Mouse (Mus musculus): ENCODE results near the gene Srbd1.

Gene Srbd1

DNA sequence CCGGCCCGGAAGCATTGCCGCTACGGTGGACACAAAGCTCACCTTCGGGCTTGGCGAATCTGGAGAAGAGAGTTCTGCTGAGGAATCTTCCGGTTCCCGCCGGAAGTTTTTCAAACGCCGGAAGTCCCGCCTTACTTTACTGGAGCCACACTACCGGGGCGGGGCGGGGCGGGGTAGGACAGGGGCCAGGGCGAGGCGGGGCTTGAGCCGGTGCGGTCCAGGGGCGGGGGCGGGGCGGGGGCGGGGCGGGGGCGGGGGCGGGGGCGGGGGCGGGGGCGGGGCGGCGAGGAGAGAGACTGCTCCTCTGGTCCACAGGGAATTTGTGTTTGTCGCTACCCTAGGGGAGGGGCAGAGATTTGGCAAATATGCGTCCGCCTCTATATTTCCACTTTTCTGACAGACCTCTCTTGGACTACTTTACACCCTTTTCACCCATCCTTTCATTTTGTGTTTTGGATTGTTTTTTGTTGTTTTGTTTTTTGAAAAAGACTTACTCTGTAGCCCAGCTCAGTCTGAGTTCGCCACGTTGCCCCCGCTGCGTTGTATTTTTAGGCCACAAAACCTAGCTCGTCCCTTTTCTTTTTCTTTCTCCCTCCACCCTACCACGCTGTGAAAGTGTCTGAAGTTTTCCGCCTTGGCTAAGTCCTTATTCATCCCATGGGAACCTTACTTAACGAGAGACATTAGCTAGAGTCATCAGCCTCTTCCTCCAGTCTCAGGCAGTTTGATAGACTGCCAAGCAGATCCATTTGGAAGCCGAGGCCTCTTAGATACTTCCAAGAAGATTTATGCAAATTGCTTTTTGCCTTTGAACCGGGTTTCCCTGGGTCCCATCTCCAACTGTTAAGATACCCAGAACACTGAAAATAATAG, at the start of gene Srbd1:
Gene Srbd1 (minus strand): TSS at position 97 of the 873 bp plus-strand sequence.
- peak; percentile 97 for DNase-seq (ENCODE audit: low read depth)

DNA sequence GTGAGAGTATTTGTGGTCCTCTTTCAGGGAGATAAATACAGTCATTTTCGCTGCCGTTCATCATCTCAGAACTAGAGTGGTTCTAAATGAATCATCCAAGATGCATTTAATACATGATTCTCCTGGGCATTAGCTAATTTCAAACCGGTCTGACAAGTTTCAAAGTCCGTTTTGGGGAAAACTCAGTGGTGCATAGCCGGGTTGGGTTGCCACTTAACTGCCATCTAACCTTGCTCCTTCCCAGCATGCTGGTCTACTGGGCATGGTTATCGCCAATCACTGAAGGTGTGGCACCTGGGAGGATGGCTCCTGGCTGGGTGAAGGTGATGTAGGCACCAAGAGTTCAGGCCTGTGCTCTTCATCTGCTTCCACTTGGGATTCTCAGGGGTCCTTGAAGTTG, 49.0 kb upstream of the Srbd1 start:
- DNase-seq (ENCODE audit: low read depth), result no peak

DNA sequence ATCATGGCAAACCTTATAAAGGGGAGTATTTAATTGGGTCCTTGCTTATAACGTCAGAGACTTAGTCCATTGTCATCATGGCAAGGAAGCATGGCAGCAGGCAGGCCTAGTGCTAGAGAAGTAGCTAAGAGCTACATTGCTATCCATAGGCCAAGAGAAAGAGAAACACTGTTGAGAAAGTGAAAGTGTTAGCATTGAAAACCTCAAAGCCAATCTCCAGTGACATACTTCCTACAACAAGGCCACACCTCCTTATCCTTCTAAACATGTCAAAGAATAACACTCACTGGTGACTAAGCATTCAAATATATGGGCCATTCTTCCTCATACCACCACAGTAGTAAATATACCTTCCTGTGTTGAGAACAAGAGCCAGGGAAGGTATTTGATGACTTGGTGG, 42.8 kb upstream of the Srbd1 start:
- peak; percentile 22 for DNase-seq (ENCODE audit: low read depth)

DNA sequence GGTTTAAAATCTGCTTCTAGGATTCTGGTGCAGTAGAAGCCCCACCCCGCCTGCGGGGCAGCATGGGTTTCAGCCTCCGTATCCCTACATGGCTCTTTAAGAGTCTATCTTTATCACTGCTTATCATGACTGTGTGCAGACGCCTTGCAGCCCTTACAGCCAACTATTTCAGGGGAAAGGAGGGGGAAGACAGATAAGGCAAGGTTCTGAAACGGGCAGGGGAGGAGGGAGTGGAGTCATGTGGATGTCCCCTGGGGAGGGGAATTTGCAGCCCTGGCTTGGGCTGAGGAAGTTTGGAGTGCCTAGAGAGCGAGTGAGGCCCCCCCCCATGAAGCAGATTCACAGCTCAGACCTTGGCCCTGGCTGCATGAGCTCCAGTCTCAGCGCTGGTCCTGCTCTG, 40.6 kb upstream of the Srbd1 start:
- peak; percentile 56 for DNase-seq (ENCODE audit: low read depth)

DNA sequence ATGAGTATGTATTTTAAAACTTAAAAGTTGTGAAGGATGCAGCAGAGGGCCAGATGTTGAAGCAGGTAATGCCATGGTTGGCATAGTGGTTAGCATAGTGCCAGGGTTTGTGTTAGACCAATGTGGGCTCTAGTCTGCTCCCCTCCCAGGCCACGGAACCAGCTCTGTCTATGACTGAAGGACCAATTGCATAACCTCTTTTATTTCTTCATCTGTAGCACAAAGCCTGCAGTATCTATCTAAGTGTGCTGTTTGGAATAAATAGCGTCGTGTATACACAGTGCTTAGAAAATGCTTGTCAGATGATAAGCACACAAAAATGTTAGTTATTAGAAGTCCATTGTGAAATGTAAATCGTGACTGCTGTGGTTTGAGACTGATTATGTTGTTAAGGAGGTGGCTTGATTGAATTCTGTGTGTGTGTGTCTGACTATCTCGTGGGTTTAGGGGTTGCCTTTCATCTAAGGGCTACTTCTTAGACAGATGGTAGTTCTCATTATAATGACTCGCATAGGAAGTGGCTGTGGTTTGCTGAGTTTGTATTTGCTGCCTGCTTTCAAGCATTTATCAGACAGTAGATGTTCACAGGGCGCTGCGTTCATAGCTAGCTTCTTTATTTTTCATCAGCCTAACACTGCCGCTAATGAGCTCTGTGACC, 39.7 kb upstream of the Srbd1 start:
- DNase-seq (ENCODE audit: low read depth), result no peak

DNA sequence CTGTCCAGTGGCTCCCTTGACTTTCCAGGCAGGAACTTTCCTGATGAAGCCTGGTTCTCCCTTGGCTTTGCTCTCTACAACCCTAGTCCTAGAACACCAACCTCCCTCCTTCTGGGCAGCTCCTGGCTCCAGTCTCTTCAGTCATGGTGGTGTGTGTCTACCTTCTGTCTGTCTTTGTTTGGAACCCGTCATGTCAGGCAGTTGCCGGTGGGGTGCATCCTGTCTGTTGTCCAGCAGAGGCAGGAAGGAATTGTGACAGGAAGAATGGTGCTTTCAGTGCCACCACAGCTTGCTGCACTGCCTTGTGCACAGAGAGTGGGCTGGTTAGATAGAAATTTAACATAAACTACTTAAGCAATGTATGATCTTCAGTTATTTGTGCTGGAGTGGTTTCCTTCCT, 38.8 kb upstream of the Srbd1 start:
- DNase-seq (ENCODE audit: low read depth), result no peak

DNA sequence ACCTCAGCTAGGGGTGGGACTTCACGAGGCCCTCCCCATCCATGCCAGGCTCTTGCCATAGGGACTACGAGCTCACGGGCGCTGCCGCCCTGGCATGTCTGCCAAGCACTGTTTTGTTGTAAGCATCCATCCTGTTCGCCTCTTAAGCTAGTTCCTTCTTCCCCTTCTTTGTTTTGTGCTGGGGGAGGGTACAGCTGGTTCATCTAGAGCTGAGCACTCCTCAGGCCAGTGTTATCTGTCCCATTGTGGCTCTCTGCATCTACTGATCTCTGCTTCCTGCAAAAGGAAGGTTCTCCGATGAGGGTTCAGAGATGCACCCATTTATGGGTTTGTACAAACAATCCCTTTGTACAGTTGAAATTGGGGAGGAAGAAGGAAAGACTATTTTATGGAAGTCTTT, 31.7 kb upstream of the Srbd1 start:
- no peak for DNase-seq (ENCODE audit: low read depth)

DNA sequence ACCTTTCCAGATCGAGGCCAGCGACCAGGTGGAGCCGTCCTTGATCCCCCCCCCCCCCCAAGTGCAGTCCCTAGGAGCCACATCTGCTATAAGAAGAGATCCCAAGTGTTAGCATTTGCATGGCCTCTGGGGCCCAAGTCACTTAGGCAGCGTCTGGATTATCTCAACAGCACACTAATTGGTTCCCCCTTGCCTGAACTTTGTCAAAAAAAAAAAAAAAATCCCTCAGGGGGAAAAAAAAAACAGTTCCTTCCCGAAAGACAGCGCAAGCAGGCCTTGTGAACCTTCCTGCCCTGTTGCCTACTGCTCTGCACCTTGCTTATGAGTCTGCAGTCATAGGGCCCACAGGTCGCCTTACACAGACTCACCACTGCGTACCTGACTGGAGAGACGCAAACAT, 30.5 kb upstream of the Srbd1 start:
- DNase-seq (ENCODE audit: low read depth), result no peak

DNA sequence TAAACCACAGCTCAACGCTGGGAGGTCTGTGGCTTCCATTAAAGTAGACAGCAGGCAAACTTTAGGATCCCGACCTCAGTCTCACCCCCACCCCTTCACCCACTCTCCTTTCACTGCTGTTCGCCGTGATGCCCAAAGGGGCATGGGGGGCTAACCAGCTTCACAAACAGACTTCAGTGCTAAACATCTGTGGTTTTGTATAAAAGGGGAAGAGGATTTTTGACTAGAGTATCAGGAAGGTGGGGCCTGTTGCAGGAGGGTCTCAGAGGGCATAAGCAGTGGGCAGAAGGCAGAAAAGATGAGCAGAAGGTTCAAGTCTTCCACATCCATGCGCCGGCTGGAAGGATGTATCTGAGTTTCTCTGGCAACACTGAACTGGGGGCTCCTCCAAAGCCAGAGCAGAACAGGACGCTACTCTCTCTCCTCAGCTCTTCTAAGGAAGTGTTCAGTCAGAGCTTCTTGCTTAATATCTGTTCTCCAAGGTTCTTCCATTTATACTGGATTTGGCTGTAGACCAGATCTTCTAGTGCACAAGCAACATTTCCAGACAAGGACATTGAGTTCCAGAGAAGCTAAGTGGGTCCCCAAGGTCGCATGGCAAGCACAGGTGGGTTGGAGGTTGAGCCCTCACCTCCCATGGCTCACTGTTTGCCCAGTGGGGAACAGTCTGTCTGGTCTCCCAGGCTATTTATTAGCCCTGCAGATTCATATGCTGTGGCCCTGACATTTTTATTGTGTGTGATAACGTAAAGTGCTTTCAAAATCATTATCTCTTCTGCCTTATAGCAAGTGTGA, 25.4 kb upstream of the Srbd1 start:
- no peak for DNase-seq (ENCODE audit: low read depth)

DNA sequence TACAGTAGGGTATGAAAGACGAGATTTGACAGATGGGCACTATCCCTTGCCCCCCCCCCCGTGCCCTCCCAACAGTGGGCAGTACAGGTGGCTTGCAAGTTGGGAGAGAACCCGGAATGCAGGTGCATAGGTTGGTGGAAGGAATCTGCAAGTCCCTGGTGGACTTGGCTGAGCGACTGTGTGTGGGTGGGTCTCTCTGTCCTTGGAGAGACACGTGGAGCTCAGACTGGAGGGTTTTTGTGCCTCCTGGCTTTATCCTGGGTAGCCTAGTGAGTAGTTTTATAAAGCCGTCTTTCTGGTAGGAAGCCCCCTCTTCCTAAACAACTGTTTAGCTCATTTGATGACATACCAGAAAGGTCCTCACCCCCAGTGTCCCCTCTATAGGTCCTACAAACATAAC, 24.1 kb upstream of the Srbd1 start:
- DNase-seq (ENCODE audit: low read depth), result no peak

DNA sequence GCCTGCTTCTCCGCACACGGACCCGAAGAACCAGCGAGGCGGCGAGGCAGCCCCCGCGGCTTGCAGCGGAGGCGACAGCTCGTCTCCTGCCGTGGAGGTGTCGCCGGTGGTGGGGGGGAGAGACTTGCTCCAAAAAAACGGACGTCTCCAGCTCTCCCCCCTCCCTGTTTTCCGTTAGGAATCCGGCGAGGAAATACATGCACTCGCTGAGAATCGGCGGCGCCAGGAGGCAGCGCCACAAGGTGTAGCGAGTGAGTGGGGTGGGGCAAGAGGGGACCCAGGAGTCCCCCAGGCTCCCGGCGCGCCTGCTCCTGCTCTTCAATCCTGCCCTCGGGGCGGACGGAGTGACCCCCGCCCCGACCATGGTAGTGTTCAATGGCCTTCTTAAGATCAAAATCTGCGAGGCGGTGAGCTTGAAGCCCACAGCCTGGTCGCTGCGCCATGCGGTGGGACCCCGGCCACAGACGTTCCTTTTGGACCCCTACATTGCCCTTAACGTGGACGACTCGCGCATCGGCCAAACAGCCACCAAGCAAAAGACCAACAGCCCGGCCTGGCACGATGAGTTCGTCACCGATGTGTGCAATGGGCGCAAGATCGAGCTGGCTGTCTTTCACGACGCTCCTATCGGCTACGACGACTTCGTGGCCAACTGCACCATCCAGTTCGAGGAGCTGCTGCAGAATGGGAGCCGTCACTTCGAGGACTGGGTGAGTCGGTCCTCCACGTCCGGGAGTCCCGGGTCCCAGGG, 23.4 kb upstream of the Srbd1 start:
- DNase-seq (ENCODE audit: low read depth), result peak; percentile 36

DNA sequence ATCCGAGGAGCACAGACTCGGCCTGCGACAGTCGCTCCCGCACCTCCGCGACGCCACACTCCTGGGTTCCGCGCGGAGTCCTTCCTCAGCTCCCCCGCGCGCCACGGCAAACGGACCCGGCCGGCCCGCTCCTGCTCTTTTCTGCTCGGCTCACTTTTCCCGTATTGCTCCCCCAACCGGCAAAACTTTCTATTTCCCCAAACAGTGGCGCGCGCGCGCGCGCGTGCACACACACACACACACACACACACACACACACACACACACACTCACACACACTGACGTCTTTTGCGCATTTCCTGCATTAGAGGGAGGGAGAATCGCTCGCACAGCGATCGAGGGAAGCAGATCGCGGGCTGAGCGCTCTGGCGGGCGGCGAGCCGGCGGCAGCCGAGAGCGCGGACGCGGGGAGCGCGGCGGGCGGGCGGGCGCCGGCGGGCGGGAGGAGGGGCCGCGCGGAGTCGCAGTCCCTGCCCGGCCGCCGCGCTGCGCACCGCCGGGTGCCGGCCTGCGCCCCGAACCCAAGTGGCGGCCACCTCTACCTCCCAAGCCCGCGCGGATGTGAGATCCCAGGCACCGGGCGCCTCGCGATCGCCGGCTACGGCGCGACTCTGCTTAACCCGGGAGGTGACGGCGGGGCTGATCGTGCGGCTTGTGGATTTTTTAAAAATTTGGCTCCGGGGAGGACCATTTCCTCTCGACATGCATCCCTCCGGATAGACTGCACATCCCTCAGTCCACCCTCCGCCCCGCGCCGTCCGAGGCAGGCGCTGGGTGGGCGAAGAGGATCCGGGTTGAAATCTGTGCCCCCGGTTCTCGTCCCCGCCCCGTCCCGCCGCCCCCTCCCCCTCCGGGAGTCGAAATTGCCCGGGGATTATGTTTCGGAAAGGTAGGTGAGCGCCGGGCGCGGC, 22.6 kb upstream of the Srbd1 start, which contains the start of gene Prkce:
Gene Prkce (plus strand): TSS at position 466 of the 911 bp plus-strand sequence.
- DNase-seq (ENCODE audit: low read depth), result peak; percentile 96

DNA sequence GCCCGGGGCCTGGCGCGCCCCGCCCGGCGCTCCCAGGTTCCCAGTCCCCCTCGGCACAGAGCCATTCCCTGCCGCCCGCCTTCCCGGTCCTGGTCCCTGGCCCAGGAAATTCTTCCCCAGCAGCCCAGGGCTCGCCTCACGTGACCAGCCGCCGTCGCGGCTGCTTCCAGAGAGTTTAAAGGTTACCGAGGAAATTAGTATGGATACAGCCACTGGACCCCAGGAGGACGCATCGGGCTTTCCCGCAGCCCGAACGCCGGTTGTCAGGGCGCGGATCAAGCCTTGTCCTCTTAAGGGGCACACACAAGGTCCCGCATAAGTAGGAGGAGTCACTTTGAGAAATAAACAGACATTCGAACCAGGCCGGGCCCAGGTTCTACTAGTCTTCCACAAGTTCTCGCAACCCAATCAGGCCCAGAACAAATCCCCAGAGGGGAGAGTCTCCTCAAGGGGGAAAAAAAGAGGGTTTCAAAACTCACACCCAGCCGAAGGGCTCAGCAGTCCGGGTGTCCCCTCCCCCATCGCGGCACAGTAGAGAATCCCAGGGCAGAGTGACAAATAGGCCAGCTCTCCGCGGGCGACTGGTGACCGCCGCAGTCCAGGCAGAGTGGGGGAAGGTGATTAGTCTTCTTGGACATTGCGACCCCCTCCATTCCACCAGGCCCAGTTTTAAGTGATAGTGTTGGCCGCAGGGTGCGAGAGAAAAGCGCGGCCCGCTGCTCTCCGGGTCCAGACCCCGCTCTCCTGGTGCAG, 21.8 kb upstream of the Srbd1 start:
- DNase-seq (ENCODE audit: low read depth), result peak; percentile 90

DNA sequence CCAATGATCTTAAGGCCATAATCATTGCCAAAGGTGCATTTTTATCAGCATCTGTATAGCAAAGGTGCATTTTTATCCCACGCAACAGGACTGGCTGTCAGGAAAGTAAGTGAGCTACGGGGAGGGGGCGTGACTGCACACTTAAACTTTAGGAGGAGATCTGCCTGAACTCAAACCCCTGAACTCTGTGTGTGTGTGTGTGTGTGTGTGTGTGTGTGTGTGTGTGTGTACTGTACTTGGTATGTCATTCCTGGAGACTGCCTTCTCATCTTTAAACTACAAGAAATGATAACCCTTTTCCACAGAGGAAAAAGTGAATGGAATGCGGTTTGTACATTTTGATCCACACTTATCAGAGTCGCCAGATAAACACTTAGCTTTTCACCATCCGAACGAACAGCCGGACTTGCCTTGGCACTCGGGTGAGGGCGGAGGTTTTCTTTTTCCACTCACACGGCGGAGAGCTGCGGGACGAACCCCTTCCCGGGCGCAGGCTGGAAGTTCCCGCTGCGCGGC, 21.1 kb upstream of the Srbd1 start:
- DNase-seq (ENCODE audit: low read depth), result no peak

DNA sequence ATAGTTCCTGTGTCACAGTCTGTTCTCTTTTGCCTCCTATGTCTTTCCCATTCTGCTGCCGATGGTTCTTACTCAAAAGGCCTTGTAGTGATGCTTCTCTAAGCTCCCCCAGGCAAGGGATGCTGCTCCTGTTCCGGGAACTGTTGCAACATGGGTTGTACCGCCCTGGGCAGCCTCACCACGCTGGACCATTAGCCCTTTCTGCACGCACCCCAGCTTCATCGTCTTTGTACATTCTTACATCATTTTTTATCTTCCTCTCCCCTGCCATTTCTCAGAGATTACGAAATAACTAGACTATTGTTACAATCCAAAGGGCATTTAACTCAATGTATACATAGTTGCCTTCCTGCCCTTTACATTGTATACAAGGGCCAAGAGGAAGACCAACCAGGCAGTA, 19.4 kb upstream of the Srbd1 start:
- peak; percentile 44 for DNase-seq (ENCODE audit: low read depth)

DNA sequence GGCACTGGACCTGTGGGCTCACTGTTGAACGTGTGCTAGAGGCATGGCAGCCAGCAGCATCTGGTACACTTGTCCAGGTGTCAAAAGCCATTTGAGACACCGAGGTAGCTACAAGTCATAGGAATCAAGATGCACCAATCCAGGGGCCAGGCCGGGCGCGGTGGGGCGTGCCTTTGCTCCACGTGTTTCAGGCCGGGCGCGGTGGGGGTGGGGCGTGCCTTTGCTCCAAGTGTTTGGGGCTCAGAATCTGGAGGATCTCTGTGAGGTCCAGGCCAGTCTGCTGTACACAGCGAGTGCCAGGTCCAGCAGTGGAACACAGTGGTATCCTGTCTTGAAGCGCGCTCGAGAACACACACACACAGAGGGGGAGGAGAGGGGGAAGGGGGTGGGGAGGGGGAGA, 17.7 kb upstream of the Srbd1 start:
- DNase-seq (ENCODE audit: low read depth), result no peak

DNA sequence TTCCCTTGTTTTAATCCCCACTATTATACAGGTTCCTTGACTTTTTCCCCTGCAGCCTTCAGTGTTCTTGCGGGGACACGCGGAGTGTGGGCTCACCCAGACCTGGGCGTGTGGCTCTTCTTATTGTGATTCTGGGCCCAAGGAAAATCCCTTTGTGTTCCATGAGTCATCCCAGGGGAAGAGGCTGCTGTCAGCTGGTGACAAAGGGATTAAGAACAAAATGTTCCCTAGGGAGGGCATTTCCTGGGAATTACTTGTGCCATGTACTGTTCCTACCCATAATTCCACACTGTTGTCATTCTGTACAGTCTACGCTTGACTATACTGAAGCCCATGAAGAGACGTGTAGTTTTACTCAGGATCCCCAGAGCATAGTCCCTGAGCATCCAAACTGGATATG, 12.0 kb upstream of the Srbd1 start:
- no peak for DNase-seq (ENCODE audit: low read depth)

DNA sequence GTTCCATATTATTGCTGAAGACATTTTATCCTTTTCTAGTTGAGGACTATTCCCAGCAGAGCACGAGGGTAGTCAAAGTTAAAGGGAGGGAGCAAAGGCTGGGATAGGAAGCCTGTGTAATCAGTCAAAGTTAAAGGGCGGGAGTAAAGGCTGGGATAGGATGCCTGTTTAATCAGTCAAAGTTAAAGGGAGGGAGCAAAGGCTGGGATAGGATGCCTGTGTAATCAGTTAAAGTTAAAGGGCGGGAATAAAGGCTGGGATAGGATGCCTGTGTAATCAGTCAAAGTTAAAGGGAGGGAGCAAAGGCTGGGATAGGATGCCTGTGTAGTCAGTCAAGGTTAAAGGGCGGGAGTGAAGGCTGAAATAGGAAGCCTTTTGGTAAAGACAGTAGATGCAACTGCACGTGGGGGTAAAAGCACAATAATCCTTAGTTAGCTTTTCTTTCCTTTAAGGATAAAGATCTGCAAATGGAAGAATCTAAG, 5.9 kb upstream of the Srbd1 start:
- peak; percentile 97 for DNase-seq (ENCODE audit: low read depth)

DNA sequence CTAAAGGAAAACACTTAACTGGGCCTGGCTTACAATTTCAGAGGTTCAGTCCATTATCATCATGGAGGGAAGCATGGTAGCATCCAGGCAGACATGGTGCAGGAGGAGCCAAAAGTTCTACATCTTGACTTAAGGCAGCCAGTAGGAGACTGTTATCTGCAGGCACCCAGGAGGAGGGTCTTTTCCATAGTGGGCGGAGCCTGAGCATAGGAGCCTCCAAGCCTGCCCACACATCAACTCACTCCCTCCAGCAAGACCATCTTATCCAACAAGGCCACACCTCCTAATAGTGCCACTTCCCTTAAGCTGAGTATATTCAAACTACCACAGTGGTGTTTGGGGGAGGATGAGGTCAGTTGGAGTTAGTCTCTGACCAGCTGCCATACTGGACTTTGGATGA, 4.8 kb upstream of the Srbd1 start:
- DNase-seq (ENCODE audit: low read depth), result no peak
